Mouse (Mus musculus) stomach, embryonic 14.5 days (tissue): Measurements from ENCODE around the gene Entpd1. TPM values are rescaled to one million over a fixed set of nuclear protein-coding genes. Genes with fewer than 3 reads are reported as not detected.

ENCODE experiments used
- ATAC-seq: fragments of 200-750 bp; cut with Nextera tagmentation; 2 replicates; pipeline ENCODE4 v1.8.0; 2017; ENCODE audit warnings: low read depth, moderate TSS enrichment; ENCODE audit not compliant: insufficient number of reproducible peaks, insufficient read depth, low FRiP score
- H3K27ac ChIP-seq: fragments of 300-500 bp; sonication (generic); 2 replicates; pipeline ENCODE4 v1.5.1; 2014; ENCODE audit warnings: mild to moderate bottlenecking, low read length, moderate library complexity, mixed read lengths
- H3K27me3 ChIP-seq: fragments of 300-500 bp; sonication (generic); 2 replicates; pipeline ENCODE4 v1.6.1; 2014; ENCODE audit warnings: low read length, control low read depth, mixed read lengths; ENCODE audit not compliant: control insufficient read depth, insufficient read depth
- H3K36me3 ChIP-seq: fragments of 300-500 bp; sonication (generic); 2 replicates; pipeline ENCODE4 v1.6.1; 2014; ENCODE audit warnings: mild to moderate bottlenecking, control low read depth, low read length, moderate library complexity, mixed read lengths; ENCODE audit not compliant: control insufficient read depth, insufficient read depth
- H3K4me1 ChIP-seq: fragments of 300-500 bp; sonication (generic); 2 replicates; pipeline ENCODE4 v1.6.1; 2014; ENCODE audit warnings: low read length, control low read depth, mixed read lengths; ENCODE audit not compliant: control insufficient read depth, insufficient read depth
- H3K4me2 ChIP-seq: fragments of 300-500 bp; sonication (generic); replicated peaks from 2 replicates; pipeline ENCODE4 v1.6.1; 2014; ENCODE audit warnings: low read depth, low read length, control low read depth
- H3K4me3 ChIP-seq: fragments of 300-500 bp; sonication (generic); 2 replicates; pipeline ENCODE4 v1.5.1; 2014; ENCODE audit warnings: low read depth, low read length, control low read depth
- H3K9ac ChIP-seq: fragments of 300-500 bp; sonication (generic); replicated peaks from 2 replicates; pipeline ENCODE4 v1.6.1; 2014; ENCODE audit warnings: low read depth, mild to moderate bottlenecking, control low read depth, low read length, moderate library complexity, mixed read lengths
- H3K9me3 ChIP-seq: fragments of 300-500 bp; sonication (generic); 2 replicates; pipeline ENCODE4 v1.6.1; 2016; ENCODE audit warnings: low read depth, low read length, control low read depth; ENCODE audit not compliant: control insufficient read depth
- WGBS: fragments of 180-500 bp; shearing (Covaris S2); extraction: QIAGEN DNeasy Blood & Tissue Kit; methylation state at CpG from one replicate; pipeline ENCODE4 v1.1.7; 2014; 5-methylcytosine and 5-hydroxymethylcytosine counted together
- polyA plus RNA-seq: library from polyadenylated mRNA; unstranded; fragments of >200 nt; fragmentation: Nextera tagmentation; extraction: Ambion mirVana; gene quantifications from 2 replicates; pipeline ENCODE4 v1.2.1, GENCODE M21; 2014

The Entpd1 gene
- polyA plus RNA-seq, 1 experiment from 2014 or later = 11.3 TPM

GRCm38 (mm10) chr19:40661108-40661507 is 48.9 kb downstream of the Entpd1 start:
- 0 out of 2 replicates have a peak, but pooled peaks cover 15% of the 10 kb centered on the region for H3K4me1 ChIP-seq
- no peaks in the 10 kb centered on the region for H3K9me3 ChIP-seq
- H3K27me3 ChIP-seq = no peaks in the 10 kb centered on the region
- 85% methylated on average over 2 of the region's 2 CpGs for WGBS
- ATAC-seq = no peak
- H3K27ac ChIP-seq = no peak overlapping the region
- H3K36me3 ChIP-seq = no peaks in the 10 kb centered on the region
- no peak overlapping the region for H3K9ac ChIP-seq
- peak overlapping the region; percentile 29; the same call in 1 of the 2 replicates for H3K4me3 ChIP-seq
- peak overlapping the region; percentile 44; the same call in 1 of the 2 replicates for H3K4me2 ChIP-seq

GRCm38 (mm10) chr19:40661874-40662273 is 49.7 kb downstream of the Entpd1 start:
- no peaks in the 10 kb centered on the region for H3K9me3 ChIP-seq
- no peak overlapping the region for H3K27ac ChIP-seq
- 90% methylated on average over 6 of the region's 6 CpGs for WGBS
- ATAC-seq = no peak
- H3K4me1 ChIP-seq = 0 out of 2 replicates have a peak, but pooled peaks cover 15% of the 10 kb centered on the region
- H3K4me2 ChIP-seq = no peak overlapping the region
- H3K27me3 ChIP-seq = no peaks in the 10 kb centered on the region
- H3K36me3 ChIP-seq = no peaks in the 10 kb centered on the region
- no peak overlapping the region for H3K9ac ChIP-seq
- H3K4me3 ChIP-seq = no peak overlapping the region

GRCm38 (mm10) chr19:40662727-40663126 is 50.6 kb downstream of the Entpd1 start:
- Histone ChIP-seq H3K4me3 (no peak overlapping the region), H3K9me3 (no peaks in the 10 kb centered on the region), H3K27me3 (no peaks in the 10 kb centered on the region), H3K4me1 (0 out of 2 replicates have a peak, but pooled peaks cover 15% of the 10 kb centered on the region), H3K4me2 (no peak overlapping the region), H3K27ac (no peak overlapping the region), H3K9ac (no peak overlapping the region), H3K36me3 (no peaks in the 10 kb centered on the region)
- WGBS = 43% methylated on average over 2 of the region's 2 CpGs
- no peak for ATAC-seq

- Histone ChIP-seq H3K4me1 (0 out of 2 replicates have a peak, but pooled peaks cover 6% of the 10 kb centered on the region), H3K27me3 (no peaks in the 10 kb centered on the region), H3K4me2 (no peak overlapping the region), H3K9me3 (no peaks in the 10 kb centered on the region), H3K4me3 (no peak overlapping the region), H3K36me3 (no peaks in the 10 kb centered on the region), H3K27ac (no peak overlapping the region), H3K9ac (no peak overlapping the region)
- 81% methylated on average over 7 of the region's 7 CpGs for WGBS
- no peak for ATAC-seq
These were observed 53.6 kb downstream of the Entpd1 start for GRCm38 (mm10) chr19:40665778-40666177.

GRCm38 (mm10) chr19:40667111-40667510 is 54.9 kb downstream of the Entpd1 start:
- Histone ChIP-seq H3K4me2 (no peak overlapping the region), H3K27me3 (no peaks in the 10 kb centered on the region), H3K9me3 (no peaks in the 10 kb centered on the region), H3K27ac (no peak overlapping the region), H3K4me1 (0 out of 2 replicates have a peak, but pooled peaks cover 6% of the 10 kb centered on the region), H3K36me3 (no peaks in the 10 kb centered on the region), H3K4me3 (no peak overlapping the region), H3K9ac (no peak overlapping the region)
- ATAC-seq = no peak
- 68% methylated on average over 6 of the region's 6 CpGs for WGBS

GRCm38 (mm10) chr19:40675329-40675728 is 63.2 kb downstream of the Entpd1 start:
- no peak overlapping the region for H3K4me3 ChIP-seq
- no peaks in the 10 kb centered on the region for H3K36me3 ChIP-seq
- WGBS = 85% methylated on average over 5 of the region's 5 CpGs
- H3K9me3 ChIP-seq = no peaks in the 10 kb centered on the region
- H3K4me2 ChIP-seq = no peak overlapping the region
- H3K9ac ChIP-seq = no peak overlapping the region
- no peak overlapping the region for H3K27ac ChIP-seq
- no peak for ATAC-seq
- H3K4me1 ChIP-seq = no peaks in the 10 kb centered on the region
- no peaks in the 10 kb centered on the region for H3K27me3 ChIP-seq

- no peak for ATAC-seq
- Histone ChIP-seq H3K9ac (no peak overlapping the region), H3K4me3 (no peak overlapping the region), H3K9me3 (no peaks in the 10 kb centered on the region), H3K27ac (no peak overlapping the region), H3K4me2 (no peak overlapping the region), H3K36me3 (no peaks in the 10 kb centered on the region), H3K4me1 (no peaks in the 10 kb centered on the region), H3K27me3 (no peaks in the 10 kb centered on the region)
- WGBS = 73% methylated on average over 6 of the region's 6 CpGs
These were observed 65.9 kb downstream of the Entpd1 start for GRCm38 (mm10) chr19:40678087-40678486.

GRCm38 (mm10) chr19:40678532-40679307 is 66.6 kb downstream of the Entpd1 start:
- no peaks in the 10 kb centered on the region for H3K9me3 ChIP-seq
- no peak overlapping the region for H3K9ac ChIP-seq
- H3K36me3 ChIP-seq = no peaks in the 10 kb centered on the region
- WGBS = 39% methylated on average over 17 of the region's 17 CpGs
- no peak for ATAC-seq
- no peak overlapping the region for H3K4me3 ChIP-seq
- no peak overlapping the region for H3K27ac ChIP-seq
- no peaks in the 10 kb centered on the region for H3K4me1 ChIP-seq
- H3K27me3 ChIP-seq = no peaks in the 10 kb centered on the region
- H3K4me2 ChIP-seq = no peak overlapping the region
